Mouse (Mus musculus) heart, postnatal 4 days (tissue): ENCODE results near the gene Dennd5a. TPM values are rescaled to one million over a fixed set of nuclear protein-coding genes. Genes with fewer than 3 reads are reported as not detected.

Experiments
- DNase-seq: peaks from one replicate; pipeline ENCODE4 v3.0.0; 2021
- total RNA-seq, 2 experiments: library from RNA; stranded (reverse); gene quantifications; 2 replicates each; pipeline ENCODE4 v1.2.3; 2021

Dennd5a gene
- total RNA-seq, 2 experiments from 2014 or later: 185 to 190 TPM

- no peak for DNase-seq
These were observed 78.6 kb downstream of the Dennd5a start for GRCm38 (mm10) chr7:109881561-109882099.

- DNase-seq: peak; percentile 27
These were observed 81.1 kb downstream of the Dennd5a start for GRCm38 (mm10) chr7:109879158-109879557.

- DNase-seq: peak; percentile 25
These were observed 84.2 kb downstream of the Dennd5a start for GRCm38 (mm10) chr7:109876085-109876484.

GRCm38 (mm10) chr7:109875598-109875997, 84.7 kb downstream of the Dennd5a start:
- DNase-seq: no peak

GRCm38 (mm10) chr7:109875033-109875432, 85.2 kb downstream of the Dennd5a start:
- no peak for DNase-seq

GRCm38 (mm10) chr7:109873170-109873569, 87.1 kb downstream of the Dennd5a start:
- no peak for DNase-seq

GRCm38 (mm10) chr7:109871232-109871631, 89.0 kb downstream of the Dennd5a start:
- no peak for DNase-seq

- DNase-seq: no peak
These were observed 91.8 kb downstream of the Dennd5a start for GRCm38 (mm10) chr7:109868498-109868897.

- DNase-seq: no peak
These were observed 93.6 kb downstream of the Dennd5a start for GRCm38 (mm10) chr7:109866643-109867042.

- DNase-seq: peak; percentile 52
These were observed 94.7 kb downstream of the Dennd5a start, which contains the start of gene Scube2 for GRCm38 (mm10) chr7:109865370-109866229. Gene Scube2, minus strand, starts transcription at chr7:109865679.

GRCm38 (mm10) chr7:109863561-109863960, 96.7 kb downstream of the Dennd5a start:
- DNase-seq: no peak

- DNase-seq: no peak
These were observed 100.1 kb downstream of the Dennd5a start for GRCm38 (mm10) chr7:109860162-109860561.

GRCm38 (mm10) chr7:109859354-109859753, 100.9 kb downstream of the Dennd5a start:
- DNase-seq: no peak

- peak; percentile 32 for DNase-seq
These were observed 107.5 kb downstream of the Dennd5a start for GRCm38 (mm10) chr7:109852752-109853212.

GRCm38 (mm10) chr7:109852017-109852416, 108.3 kb downstream of the Dennd5a start:
- DNase-seq: no peak

- DNase-seq: no peak
These were observed 109.7 kb downstream of the Dennd5a start for GRCm38 (mm10) chr7:109850531-109850930.

GRCm38 (mm10) chr7:109849750-109850434, 110.4 kb downstream of the Dennd5a start:
- no peak for DNase-seq

- no peak for DNase-seq
These were observed 111.2 kb downstream of the Dennd5a start for GRCm38 (mm10) chr7:109848867-109849733.

GRCm38 (mm10) chr7:109844100-109844499, 116.2 kb downstream of the Dennd5a start:
- no peak for DNase-seq
